Mouse (Mus musculus) small intestine, adult 2 months (tissue): ENCODE measurements around the gene Rusc2.

Experiments used
- CTCF ChIP-seq: fragments of 200-500 bp; IDR thresholded peaks from 2 replicates; pipeline ENCODE4 v1.5.1; 2012; ENCODE audit warnings: low read depth, mild to moderate bottlenecking, control low read depth, inconsistent platforms, low read length, moderate library complexity, mixed read lengths; ENCODE audit not compliant: insufficient replicate concordance, insufficient read length; ENCODE audit errors: extremely low read depth
- POLR2A ChIP-seq: fragments of 200-500 bp; IDR thresholded peaks from 2 replicates; pipeline ENCODE4 v1.6.1; 2012; ENCODE audit warnings: low read depth, mild to moderate bottlenecking, control low read depth, inconsistent platforms, low read length, moderate library complexity

DNA sequence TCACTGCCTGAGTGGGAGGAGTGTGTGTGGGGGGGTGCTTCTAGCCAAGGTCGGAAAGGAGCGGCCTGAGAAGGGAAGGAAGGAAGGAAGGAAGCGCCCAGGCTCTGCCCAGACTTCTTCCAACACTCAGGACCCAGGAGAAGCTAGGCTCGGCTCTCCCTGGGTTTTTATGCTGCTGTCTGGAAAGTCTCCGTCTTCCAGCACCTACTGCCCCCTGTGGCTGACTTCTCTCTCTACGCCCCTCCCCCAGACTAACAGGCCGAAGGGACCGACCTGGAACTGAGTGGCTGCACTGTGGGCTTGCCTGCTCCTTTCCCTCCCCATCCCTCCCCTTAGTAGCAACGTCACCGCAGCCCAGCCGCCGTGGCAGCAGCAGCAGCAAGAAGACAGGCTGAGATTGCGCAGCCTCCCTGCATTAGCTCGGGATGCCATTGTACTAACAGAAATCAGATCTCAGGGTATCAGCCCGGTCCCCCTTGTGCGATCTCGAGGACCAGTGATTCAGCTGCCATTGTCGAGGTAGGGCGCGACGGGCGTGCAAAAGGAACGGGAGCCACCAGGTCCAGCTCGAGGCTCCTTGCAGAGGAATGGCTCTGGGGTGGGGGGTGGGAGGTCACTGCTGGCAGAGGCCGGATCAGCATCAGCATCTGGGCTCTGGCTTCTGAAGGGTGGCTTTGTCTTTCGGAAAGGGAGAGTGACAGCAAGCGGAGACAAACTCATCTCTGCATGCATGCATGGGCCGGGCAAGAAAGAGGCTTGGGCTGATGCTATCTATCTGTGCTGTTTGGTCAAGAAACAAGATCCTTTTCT, 24.6 kb downstream of the Rusc2 start:
- no peak for TF ChIP-seq CTCF
- no peak; the same call in none of the 2 replicates for TF ChIP-seq POLR2A
